Mouse (Mus musculus) G1E (cell line): Measurements from ENCODE around the gene Sh3rf3.

Experiments used
- CTCF ChIP-seq: IDR thresholded peaks from 2 replicates; pipeline ENCODE4 v1.5.1; 2012; ENCODE audit warnings: low read depth, low read length, inconsistent platforms, mixed read lengths
- POLR2AphosphoS5 ChIP-seq: IDR thresholded peaks from 2 replicates; pipeline ENCODE4 v1.6.1; 2012; ENCODE audit warnings: low read depth, low read length, inconsistent platforms; ENCODE audit not compliant: insufficient replicate concordance
- TAL1 ChIP-seq: conservative IDR thresholded peaks from 2 replicates; pipeline ENCODE4 v1.6.1; 2012; ENCODE audit warnings: low read depth, low read length, inconsistent platforms, mixed read lengths

GRCm38 (mm10) chr10:59115691-59116090, 302.5 kb downstream of the Sh3rf3 start:
- TF ChIP-seq TAL1 (no peak), CTCF (no peak), POLR2AphosphoS5 (no peak)
